Mouse (Mus musculus) brain, embryonic 18.5 days (tissue): ENCODE measurements at regions not wholly inside any gene's neighbourhood (a gene's known extent, or its start where the extent isn't known, plus 50 kb on each side); places are given as distances from the start of the nearest gene placed in this dataset.
"Not testable (repeated sequence)": the region's sequence is repeated elsewhere in the genome, so short reads cannot be mapped to it uniquely, and the experiment has no call there.

Experiments used
- DNase-seq: peaks from one replicate; pipeline ENCODE4 v3.0.0-alpha.2; 2012; ENCODE audit warnings: low read depth, low spot score

DNA sequence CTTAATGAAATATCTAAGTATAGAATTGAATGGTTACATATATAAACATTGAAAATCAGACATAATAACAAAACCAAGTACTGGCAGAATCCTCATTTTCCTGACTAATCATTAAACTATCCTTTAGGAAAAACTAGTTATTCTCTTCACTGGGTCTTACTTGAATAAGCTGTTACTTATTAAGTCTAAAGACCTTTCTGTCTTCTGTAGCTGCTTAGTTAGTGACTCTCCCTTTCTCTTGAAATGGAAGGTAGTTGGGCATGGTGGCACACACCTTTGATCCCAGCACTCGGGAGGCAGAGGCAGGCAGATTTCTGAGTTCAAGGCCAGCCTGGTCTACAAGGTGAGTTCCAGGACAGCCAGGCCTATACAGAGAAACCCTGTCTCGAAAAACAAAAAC lies 135.9 kb upstream of the Abcb5 start:
- not testable (repeated sequence) for DNase-seq

- DNase-seq: no peak
These were observed 133.5 kb upstream of the Abcb5 start for GRCm38 (mm10) chr12:119099736-119100135.

- DNase-seq: no peak
These were observed 131.6 kb upstream of the Abcb5 start for GRCm38 (mm10) chr12:119097814-119098213.

- no peak for DNase-seq
These were observed 128.1 kb upstream of the Abcb5 start for GRCm38 (mm10) chr12:119094314-119094713.

- DNase-seq: no peak
These were observed 127.2 kb upstream of the Abcb5 start for GRCm38 (mm10) chr12:119093402-119093801.

GRCm38 (mm10) chr12:119089292-119089691 lies 123.1 kb upstream of the Abcb5 start:
- no peak for DNase-seq

- DNase-seq: no peak
These were observed 122.4 kb upstream of the Abcb5 start for GRCm38 (mm10) chr12:119088666-119089065.

DNA sequence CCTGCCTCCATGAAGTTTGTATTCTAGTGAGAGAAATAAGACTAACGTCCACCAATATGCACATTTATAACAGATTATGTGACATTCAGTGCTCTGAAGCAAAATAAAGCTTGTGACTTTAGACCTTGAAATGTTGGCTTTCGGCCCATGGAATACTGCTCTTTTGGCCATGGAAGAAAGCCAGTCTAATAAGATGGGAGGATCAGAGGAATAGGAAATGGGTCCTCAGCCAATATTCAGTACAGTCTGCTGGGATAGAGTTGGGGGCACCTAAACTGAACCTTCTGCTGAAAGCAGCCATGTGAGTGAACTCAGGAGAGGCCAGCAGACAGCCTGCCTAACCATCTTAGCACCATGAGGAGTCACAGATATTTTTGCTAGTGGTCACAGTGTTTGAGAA lies 118.6 kb upstream of the Abcb5 start:
- DNase-seq: no peak

DNA sequence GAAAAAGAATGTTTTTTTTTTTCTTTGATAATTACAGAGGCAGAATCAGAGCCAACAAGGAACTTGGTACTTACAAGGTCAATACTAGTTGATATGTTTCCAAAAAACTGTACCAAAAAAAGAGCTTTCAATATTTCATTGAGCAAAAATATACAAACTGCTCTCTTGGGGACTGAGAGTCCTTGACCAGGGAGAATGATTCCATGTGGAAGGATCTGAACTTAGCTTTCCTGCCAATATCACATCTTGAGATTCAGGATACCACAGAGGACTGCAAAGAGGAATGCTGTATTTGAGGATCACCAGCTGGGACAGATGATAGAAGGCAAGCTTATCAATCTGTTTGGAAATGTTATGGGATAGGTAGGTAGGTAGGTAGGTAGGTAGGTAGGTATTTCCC lies 116.6 kb upstream of the Abcb5 start:
- no peak for DNase-seq

GRCm38 (mm10) chr12:119075825-119076224 lies 109.6 kb upstream of the Abcb5 start:
- DNase-seq: no peak

DNA sequence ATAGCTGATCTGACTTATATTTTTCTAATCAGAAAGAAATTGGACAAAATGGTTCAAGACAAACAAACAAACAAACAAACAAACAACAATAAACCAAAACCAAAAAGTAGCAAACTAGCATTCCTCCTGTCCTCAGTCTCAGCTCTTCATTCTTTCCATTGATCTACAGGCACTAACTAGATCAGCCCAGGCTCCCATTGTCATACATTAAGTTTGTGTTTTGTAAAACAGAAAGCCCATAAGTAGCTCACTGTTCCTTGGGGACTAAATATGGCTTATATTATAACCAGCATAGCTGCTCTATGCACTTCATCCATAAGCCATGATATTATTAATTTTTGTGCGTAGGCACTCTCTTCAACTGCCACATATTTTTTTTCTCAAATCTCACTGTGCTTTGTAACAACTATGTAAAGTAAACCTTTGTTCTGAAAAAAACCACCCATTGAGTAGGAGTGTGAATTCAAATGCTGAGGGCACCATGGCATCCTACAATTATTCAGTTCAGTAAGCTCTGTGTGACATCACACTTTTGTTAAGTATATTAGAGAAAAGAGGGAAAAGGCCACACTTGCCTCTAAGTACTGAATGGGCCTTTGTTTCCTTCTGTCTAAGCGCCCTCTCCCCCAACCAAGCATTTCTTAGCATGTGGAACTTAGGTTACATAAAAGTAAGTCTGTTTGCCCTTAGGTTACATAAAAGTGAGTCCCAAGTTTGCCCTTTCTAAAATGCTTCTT lies 108.7 kb upstream of the Abcb5 start:
- DNase-seq: no peak

- DNase-seq: no peak
These were observed 107.9 kb upstream of the Abcb5 start for GRCm38 (mm10) chr12:119074147-119074546.

DNA sequence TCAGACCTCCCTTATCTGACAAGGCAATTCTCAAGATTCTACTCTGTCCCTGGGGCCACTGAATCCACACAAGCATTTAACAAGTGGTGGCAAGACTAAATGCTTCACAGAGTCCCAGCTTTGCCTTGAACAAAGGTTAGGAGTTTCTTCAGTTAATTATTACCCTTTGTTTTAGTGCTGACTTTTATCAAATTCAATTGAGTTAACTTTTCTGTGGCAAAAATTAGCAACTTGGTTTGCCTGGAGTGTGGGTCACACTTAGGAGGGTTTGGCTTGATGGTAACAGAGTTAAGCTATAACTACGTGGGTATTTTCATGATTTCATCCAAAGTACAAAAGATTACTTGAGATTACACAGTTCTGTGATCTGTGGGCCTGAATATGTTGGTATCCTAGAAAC lies 104.7 kb upstream of the Abcb5 start:
- DNase-seq: no peak

DNA sequence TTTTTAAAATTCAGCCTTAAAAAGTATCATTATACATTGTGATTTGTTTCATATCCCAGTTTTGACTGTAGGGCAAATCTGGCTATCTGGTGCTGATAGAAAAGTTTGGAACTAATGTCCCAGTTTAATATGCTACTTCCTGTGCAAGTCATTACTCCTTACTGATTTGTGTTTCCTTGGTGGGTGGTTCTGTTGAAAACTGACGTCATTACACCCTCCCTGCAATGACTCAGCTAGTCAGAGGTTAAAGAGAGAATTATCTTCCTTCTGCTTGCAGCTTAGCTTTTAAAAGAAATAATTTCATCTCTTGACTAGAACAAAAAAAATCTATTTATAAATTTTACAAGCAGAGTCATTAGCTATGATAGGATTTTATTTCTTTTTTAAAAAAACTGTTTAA lies 104.2 kb upstream of the Abcb5 start:
- DNase-seq: no peak

DNA sequence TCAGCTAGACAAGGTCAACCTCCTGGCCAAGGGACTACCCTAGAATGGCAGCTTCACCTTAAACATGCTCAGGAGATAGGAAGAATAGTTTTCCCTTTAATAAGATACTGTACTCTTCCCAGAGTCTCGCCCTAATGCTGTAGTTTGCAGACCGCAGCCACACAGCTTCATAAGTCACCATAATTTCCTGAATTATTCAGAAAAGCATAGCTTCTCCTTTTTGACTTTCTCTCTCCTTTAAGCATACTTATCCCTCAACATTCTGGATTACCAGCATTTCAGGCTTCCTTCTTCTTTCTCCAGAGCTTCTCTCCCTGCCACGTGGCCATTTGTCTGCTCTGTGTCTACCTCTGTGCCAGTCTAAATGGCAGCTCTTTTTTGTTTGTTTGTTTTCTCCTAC lies 103.5 kb upstream of the Abcb5 start:
- no peak for DNase-seq

DNA sequence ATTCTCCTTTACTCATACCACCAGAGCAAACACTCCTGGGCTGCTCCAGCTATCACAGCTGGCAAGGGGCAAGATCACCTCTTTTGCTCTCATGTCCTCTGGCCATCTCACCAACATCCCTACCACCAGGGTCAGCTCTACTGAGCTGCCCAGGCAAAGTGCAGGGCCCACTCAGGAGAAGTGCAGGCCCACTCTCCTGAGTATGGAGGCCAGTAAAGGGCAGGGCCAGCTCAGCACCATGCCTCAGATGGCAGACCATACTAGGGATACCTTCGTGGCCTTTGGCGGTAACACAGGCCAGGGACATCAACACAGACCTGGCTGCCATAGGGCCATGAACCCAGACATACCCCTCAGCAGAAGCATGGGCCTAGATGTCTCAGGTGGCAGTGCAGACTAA lies 101.9 kb upstream of the Abcb5 start:
- DNase-seq: no peak

DNA sequence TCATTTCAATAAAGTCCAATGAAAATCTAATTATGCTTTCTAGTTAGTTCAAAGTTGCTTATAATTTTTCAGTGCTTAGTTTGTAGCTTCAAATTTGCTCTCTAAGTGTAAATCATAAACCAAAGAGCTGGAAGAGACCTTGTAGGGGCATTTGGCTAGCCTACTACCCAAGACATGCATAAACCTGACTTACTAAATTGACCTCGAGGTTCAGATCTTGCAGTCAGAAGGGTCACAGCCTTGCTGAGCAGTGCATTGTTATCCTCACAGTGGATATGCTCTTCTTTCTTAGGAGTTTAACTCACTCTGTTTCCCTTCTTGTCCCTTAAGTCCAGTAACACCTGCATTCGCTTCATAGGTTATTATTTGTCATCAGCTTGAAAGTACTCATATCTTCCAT lies 96.7 kb upstream of the Abcb5 start:
- no peak for DNase-seq

GRCm38 (mm10) chr12:119062490-119062889 lies 96.3 kb upstream of the Abcb5 start:
- no peak for DNase-seq

DNA sequence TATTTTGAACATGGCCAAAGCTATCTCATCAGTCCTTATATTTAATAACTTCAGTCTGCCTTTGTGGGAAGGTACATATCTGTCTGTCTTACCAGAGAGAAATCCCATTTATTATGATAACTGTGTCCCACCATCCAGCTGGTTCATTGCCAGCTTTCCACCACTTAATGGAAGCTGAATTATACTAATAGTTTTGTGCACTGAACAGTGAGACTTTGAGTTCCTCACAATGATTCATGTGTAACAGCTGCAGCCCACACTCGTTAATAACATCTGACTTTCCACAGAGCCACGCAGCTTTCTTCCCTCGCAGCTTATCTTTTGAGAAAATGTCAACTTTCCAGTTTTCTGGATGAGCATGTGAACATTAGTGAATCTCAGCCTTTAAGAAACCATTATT lies 88.3 kb upstream of the Abcb5 start:
- no peak for DNase-seq

- DNase-seq: no peak
These were observed 85.6 kb upstream of the Abcb5 start for GRCm38 (mm10) chr12:119051692-119052379.

DNA sequence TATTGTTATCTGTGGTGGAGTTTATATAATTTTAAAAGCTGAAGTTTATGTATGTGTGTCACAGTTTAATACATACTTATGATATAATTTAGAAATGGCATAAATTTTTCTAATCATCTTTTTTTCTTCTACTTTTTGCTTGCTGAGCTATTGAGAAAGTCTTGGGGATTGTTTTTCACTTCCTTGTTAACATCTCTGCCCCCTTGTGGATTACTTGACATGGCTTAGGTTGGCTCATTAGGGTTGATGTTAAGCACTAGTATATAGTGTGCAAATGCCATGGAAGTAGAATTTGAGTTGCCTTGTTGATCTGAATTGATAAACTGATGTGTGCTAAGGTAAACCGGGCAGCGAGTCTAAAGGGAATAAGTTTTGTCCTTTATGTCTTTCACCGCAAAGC lies 72.1 kb upstream of the Abcb5 start:
- no peak for DNase-seq

DNA sequence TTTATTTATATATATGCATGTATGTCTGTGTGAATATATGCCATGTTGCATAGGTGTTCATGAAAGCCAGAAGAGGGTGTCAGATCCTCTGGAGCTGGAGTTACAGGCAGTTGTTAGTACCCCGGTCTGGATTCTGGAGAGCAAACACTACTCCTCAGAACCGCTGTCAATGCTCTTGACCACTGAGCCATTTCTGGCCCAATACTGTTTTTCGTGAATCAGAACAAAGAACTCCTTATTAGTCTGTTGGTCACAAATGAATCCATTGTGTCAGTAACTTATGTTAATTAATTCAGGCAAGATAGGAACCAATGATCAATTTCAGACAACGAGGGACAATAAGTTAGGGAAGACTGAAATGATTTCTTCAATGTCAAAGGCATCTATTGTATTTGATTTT lies 68.6 kb upstream of the Abcb5 start:
- no peak for DNase-seq

DNA sequence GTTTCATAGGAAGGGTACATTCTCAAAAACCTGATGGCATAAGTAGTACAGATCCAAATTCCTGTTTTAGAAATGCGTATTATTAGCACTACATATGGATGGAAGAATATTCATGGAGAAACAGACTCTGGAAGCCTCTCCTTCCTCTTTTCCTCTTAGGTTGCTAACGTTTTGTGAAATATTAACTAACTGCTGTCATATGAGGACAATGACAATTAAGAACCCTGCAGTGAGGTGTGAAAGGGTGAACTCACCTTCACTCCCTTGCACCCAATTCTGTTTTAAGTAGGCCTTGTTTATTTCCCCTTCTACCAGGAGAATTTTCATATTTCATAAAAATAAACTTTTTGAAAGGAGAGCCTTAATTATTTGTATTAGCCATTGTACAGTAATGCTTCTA lies 62.5 kb upstream of the Abcb5 start:
- no peak for DNase-seq
